Mouse (Mus musculus) midbrain, embryonic 12.5 days (tissue): Measurements from ENCODE around the gene Pzp. TPM values are rescaled to one million over a fixed set of nuclear protein-coding genes. Genes with fewer than 3 reads are reported as not detected.

Source experiments
- ATAC-seq: fragments of 200-750 bp; cut with Nextera tagmentation; 2 replicates; pipeline ENCODE4 v1.8.0; 2017; ENCODE audit warnings: low read depth, moderate TSS enrichment, moderate library complexity; ENCODE audit not compliant: low FRiP score
- H3K27ac ChIP-seq: fragments of 300-500 bp; sonication (generic); replicated peaks from 2 replicates; pipeline ENCODE4 v1.5.1; 2016; ENCODE audit warnings: mild to moderate bottlenecking
- H3K27me3 ChIP-seq: fragments of 300-500 bp; sonication (generic); 2 replicates; pipeline ENCODE4 v1.6.1; 2016; ENCODE audit warnings: mild to moderate bottlenecking
- H3K36me3 ChIP-seq: fragments of 300-500 bp; sonication (generic); 2 replicates; pipeline ENCODE4 v1.6.1; 2016
- H3K4me1 ChIP-seq: fragments of 300-500 bp; sonication (generic); 2 replicates; pipeline ENCODE4 v1.6.1; 2016
- H3K4me2 ChIP-seq: fragments of 300-500 bp; sonication (generic); replicated peaks from 2 replicates; pipeline ENCODE4 v1.6.1; 2016; ENCODE audit warnings: mild to moderate bottlenecking, moderate library complexity
- H3K4me3 ChIP-seq: fragments of 300-500 bp; sonication (generic); 2 replicates; pipeline ENCODE4 v1.5.1; 2016; ENCODE audit warnings: mild to moderate bottlenecking
- H3K9ac ChIP-seq: fragments of 300-500 bp; sonication (generic); replicated peaks from 2 replicates; pipeline ENCODE4 v1.6.1; 2016; ENCODE audit warnings: mild to moderate bottlenecking, moderate library complexity
- H3K9me3 ChIP-seq: fragments of 300-500 bp; sonication (generic); 2 replicates; pipeline ENCODE4 v1.6.1; 2016; ENCODE audit warnings: mild to moderate bottlenecking
- WGBS: fragments of 180-500 bp; shearing (Covaris S2); methylation state at CpG from one replicate; pipeline ENCODE4 v1.1.7; 2016; 5-methylcytosine and 5-hydroxymethylcytosine counted together
- polyA plus RNA-seq: library from polyadenylated mRNA; unstranded; fragments of >200 nt; fragmentation: Nextera tagmentation; extraction: Ambion mirVana; gene quantifications from 2 replicates; pipeline ENCODE4 v1.2.1, GENCODE M21; 2016

Gene Pzp
- polyA plus RNA-seq, 1 experiment from 2014 or later, result not detected

DNA sequence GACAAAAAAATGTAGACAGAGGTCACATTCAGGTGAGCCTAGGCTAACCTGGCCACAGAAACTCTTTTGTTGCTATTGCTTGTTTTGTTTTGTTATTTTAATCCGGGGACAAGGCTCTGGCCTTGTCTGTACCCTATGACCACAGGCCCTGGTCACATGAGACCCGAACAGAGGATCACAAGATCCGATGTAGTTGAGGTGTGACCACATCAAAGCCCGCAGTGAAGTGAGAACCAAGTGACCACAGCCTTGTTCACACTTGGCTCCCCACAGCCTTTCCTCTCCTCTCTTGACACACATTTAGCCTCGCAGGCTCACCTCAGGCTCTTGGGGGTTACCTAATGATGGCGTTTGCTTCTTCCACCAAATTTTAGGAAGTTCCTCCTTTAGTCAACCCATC lies 52.4 kb downstream of the Pzp start:
- Histone ChIP-seq H3K36me3 (no peaks in the 10 kb centered on the region), H3K27ac (no peak overlapping the region), H3K9me3 (no peaks in the 10 kb centered on the region), H3K4me3 (no peak overlapping the region), H3K4me1 (no peaks in the 10 kb centered on the region), H3K27me3 (no peaks in the 10 kb centered on the region), H3K9ac (no peak overlapping the region), H3K4me2 (no peak overlapping the region)
- 92% methylated on average over 6 of the region's 6 CpGs for WGBS
- no peak for ATAC-seq

- Histone ChIP-seq H3K27me3 (no peaks in the 10 kb centered on the region), H3K9ac (no peak overlapping the region), H3K4me2 (no peak overlapping the region), H3K4me3 (no peak overlapping the region), H3K9me3 (no peaks in the 10 kb centered on the region), H3K27ac (no peak overlapping the region), H3K4me1 (peaks cover 7% of the 10 kb centered on the region; the same call in 1 of the 2 replicates), H3K36me3 (no peaks in the 10 kb centered on the region)
- WGBS, result 13% methylated on average over 7 of the region's 12 CpGs
- ATAC-seq, result no peak
Observed at GRCm38 (mm10) chr6:128469451-128469850, 57.1 kb downstream of the Pzp start.

DNA sequence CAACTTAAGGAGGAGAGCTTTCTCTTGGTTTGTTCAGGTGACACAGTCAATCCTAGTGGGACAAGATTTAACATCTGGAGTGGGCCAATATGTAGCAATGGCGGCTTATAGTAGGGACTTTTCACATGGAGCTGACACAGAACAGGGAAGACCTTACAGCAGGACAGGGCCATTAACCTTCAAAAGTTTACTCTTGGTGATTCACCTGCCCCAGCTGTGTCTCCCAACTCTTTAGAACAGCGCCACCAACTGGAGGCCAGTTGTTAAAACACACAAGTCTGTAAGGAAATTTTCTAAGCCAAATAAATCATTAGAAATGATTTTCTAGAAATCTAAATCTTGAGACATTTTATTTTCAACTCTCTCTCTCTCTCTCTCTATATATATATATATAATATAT lies 59.2 kb downstream of the Pzp start:
- ATAC-seq, result no peak
- no peak overlapping the region for H3K4me2 ChIP-seq
- 42% methylated on average over 2 of the region's 2 CpGs for WGBS

DNA sequence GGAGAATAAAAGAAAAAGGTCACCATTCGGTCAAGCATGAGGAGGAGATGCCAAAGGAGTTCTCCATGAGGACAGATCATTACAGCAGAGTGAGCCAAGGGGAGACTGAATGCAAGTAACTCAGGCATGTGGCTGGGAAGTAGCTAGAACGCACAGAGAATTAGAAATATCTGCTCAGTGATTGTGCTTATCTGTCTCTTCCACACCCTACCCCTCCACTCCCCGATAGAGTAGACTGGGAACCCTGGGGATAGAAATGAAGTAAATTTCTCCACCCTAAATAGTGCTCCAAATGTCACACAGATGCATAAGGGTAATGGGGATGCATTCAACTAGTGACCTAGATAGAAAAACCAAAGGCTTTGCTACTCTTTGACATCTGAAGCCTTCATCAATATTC lies 60.0 kb downstream of the Pzp start:
- no peak overlapping the region for H3K4me3 ChIP-seq
- H3K27me3 ChIP-seq, result no peaks in the 10 kb centered on the region
- peaks cover 7% of the 10 kb centered on the region; the same call in 1 of the 2 replicates for H3K4me1 ChIP-seq
- no peak overlapping the region for H3K4me2 ChIP-seq
- no peaks in the 10 kb centered on the region for H3K36me3 ChIP-seq
- no peak overlapping the region for H3K9ac ChIP-seq
- 62% methylated on average over 3 of the region's 3 CpGs for WGBS
- H3K9me3 ChIP-seq, result no peaks in the 10 kb centered on the region
- no peak for ATAC-seq
- H3K27ac ChIP-seq, result no peak overlapping the region

More for the DNA sequence above, 59.2 kb downstream of the Pzp start:
- H3K9me3 ChIP-seq, result no peaks in the 10 kb centered on the region
- no peaks in the 10 kb centered on the region for H3K36me3 ChIP-seq
- no peaks in the 10 kb centered on the region for H3K27me3 ChIP-seq
- H3K9ac ChIP-seq, result no peak overlapping the region
- peaks cover 7% of the 10 kb centered on the region; the same call in 1 of the 2 replicates for H3K4me1 ChIP-seq
- H3K4me3 ChIP-seq, result no peak overlapping the region
- H3K27ac ChIP-seq, result no peak overlapping the region

DNA sequence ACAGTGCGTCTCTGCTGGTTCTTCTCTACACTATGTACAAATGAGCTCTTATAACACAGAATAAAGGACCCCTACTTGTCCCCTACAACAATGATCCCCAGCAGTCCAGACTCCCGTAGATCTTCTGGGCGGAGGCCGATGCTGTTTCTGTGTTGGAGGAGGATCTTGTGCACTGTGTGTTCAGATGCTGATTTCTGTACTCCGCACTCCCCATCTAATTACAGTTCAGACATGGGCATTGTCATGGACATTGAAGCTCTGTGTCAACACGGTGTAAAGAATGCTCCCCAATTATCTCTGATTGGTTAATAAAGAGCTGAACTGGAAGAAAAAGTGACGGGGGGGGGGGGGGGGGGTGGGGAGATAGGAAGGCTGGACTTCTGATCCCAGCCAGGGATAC lies 60.5 kb downstream of the Pzp start:
- Histone ChIP-seq H3K27me3 (no peaks in the 10 kb centered on the region), H3K4me1 (peaks cover 7% of the 10 kb centered on the region; the same call in 1 of the 2 replicates), H3K9ac (no peak overlapping the region), H3K36me3 (no peaks in the 10 kb centered on the region), H3K4me2 (no peak overlapping the region), H3K9me3 (no peaks in the 10 kb centered on the region), H3K4me3 (no peak overlapping the region), H3K27ac (no peak overlapping the region)
- WGBS, result 44% methylated on average over 7 of the region's 7 CpGs
- ATAC-seq, result no peak

- Histone ChIP-seq H3K4me1 (peaks cover 7% of the 10 kb centered on the region; the same call in 1 of the 2 replicates), H3K9ac (no peak overlapping the region), H3K4me3 (no peak overlapping the region), H3K27ac (no peak overlapping the region), H3K36me3 (no peaks in the 10 kb centered on the region), H3K9me3 (no peaks in the 10 kb centered on the region), H3K27me3 (no peaks in the 10 kb centered on the region), H3K4me2 (no peak overlapping the region)
- 86% methylated on average over 4 of the region's 4 CpGs for WGBS
- no peak for ATAC-seq
Observed at GRCm38 (mm10) chr6:128464996-128465395, 61.5 kb downstream of the Pzp start.

- no peak overlapping the region for H3K4me2 ChIP-seq
- H3K27ac ChIP-seq, result no peak overlapping the region
- H3K4me1 ChIP-seq, result peaks cover 7% of the 10 kb centered on the region; the same call in 1 of the 2 replicates
- no peak for ATAC-seq
- no peak overlapping the region for H3K9ac ChIP-seq
- H3K36me3 ChIP-seq, result no peaks in the 10 kb centered on the region
- H3K27me3 ChIP-seq, result no peaks in the 10 kb centered on the region
- H3K4me3 ChIP-seq, result no peak overlapping the region
- H3K9me3 ChIP-seq, result no peaks in the 10 kb centered on the region
Observed at GRCm38 (mm10) chr6:128461606-128462005, 64.9 kb downstream of the Pzp start.

GRCm38 (mm10) chr6:128460729-128461503 lies 65.6 kb downstream of the Pzp start:
- H3K4me3 ChIP-seq, result no peak overlapping the region
- H3K4me1 ChIP-seq, result peaks cover 1% of the 10 kb centered on the region; the same call in 1 of the 2 replicates
- no peaks in the 10 kb centered on the region for H3K36me3 ChIP-seq
- H3K4me2 ChIP-seq, result no peak overlapping the region
- no peak overlapping the region for H3K9ac ChIP-seq
- no peaks in the 10 kb centered on the region for H3K9me3 ChIP-seq
- H3K27me3 ChIP-seq, result no peaks in the 10 kb centered on the region
- no peak for ATAC-seq
- WGBS, result 84% methylated on average over 14 of the region's 14 CpGs
- H3K27ac ChIP-seq, result no peak overlapping the region

DNA sequence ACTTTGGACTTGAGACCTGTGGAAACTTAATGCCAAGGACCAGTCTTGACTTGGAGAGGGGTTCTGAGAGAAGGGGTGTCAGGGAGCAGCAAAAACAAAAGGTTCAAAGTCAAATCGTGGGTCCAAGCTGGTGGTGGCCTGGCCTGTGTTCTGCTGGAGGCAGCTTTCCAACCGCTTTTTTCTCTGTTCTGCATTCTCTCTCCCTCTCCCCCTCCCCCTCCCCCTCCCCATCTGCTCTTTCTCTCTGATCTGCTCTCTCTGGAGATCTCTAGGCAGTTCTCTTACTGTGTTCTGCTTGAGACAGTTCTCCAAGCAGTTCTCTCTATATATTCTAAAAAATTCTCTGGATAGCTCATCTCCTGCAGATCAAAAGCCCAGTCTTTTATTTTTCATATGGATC lies 66.2 kb downstream of the Pzp start:
- no peaks in the 10 kb centered on the region for H3K9me3 ChIP-seq
- H3K27ac ChIP-seq, result no peak overlapping the region
- H3K4me2 ChIP-seq, result no peak overlapping the region
- H3K4me1 ChIP-seq, result no peaks in the 10 kb centered on the region
- WGBS, result 36% methylated on average over 2 of the region's 2 CpGs
- H3K4me3 ChIP-seq, result no peak overlapping the region
- H3K36me3 ChIP-seq, result no peaks in the 10 kb centered on the region
- ATAC-seq, result no peak
- H3K9ac ChIP-seq, result no peak overlapping the region
- no peaks in the 10 kb centered on the region for H3K27me3 ChIP-seq

GRCm38 (mm10) chr6:128457186-128457585 lies 69.3 kb downstream of the Pzp start:
- Histone ChIP-seq H3K9ac (no peak overlapping the region), H3K36me3 (no peaks in the 10 kb centered on the region), H3K27ac (no peak overlapping the region), H3K9me3 (no peaks in the 10 kb centered on the region), H3K4me2 (no peak overlapping the region), H3K4me3 (no peak overlapping the region), H3K27me3 (no peaks in the 10 kb centered on the region), H3K4me1 (no peaks in the 10 kb centered on the region)
- ATAC-seq, result no peak
- WGBS, result 86% methylated on average over 5 of the region's 5 CpGs

- ATAC-seq, result no peak
- H3K27ac ChIP-seq, result no peak overlapping the region
- H3K9me3 ChIP-seq, result no peaks in the 10 kb centered on the region
- no peaks in the 10 kb centered on the region for H3K27me3 ChIP-seq
- 87% methylated on average over 12 of the region's 12 CpGs for WGBS
- H3K4me1 ChIP-seq, result no peaks in the 10 kb centered on the region
- no peak overlapping the region for H3K4me2 ChIP-seq
- no peaks in the 10 kb centered on the region for H3K36me3 ChIP-seq
- H3K4me3 ChIP-seq, result no peak overlapping the region
- H3K9ac ChIP-seq, result no peak overlapping the region
Observed at GRCm38 (mm10) chr6:128455835-128456605, 70.5 kb downstream of the Pzp start.

DNA sequence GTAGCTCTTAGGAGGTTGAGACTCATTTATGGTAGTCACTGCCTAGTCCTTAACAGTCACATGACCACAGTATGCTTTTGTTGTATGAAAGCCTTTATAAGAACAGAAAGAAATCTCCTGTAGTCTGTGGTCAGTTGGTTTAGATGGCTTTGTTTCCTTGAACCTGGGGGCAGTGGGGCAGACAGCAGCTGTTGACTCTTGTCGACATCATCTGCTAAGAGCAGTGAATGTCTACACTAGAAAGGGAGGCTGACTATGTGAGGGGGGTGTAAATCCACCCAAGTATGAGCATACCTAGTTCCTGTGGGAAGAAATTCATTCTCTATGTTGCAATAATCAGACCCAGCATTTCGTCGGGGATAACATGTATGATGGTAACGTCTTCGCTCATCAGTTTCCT lies 79.5 kb downstream of the Pzp start:
- no peaks in the 10 kb centered on the region for H3K9me3 ChIP-seq
- ATAC-seq, result no peak

More for the DNA sequence above, 79.5 kb downstream of the Pzp start:
- H3K4me1 ChIP-seq, result 0 out of 2 replicates have a peak, but pooled peaks cover 11% of the 10 kb centered on the region
- no peaks in the 10 kb centered on the region for H3K27me3 ChIP-seq
- H3K4me3 ChIP-seq, result no peak overlapping the region
- no peak overlapping the region for H3K9ac ChIP-seq
- no peak overlapping the region for H3K4me2 ChIP-seq
- 96% methylated on average over 5 of the region's 5 CpGs for WGBS
- no peaks in the 10 kb centered on the region for H3K36me3 ChIP-seq
- no peak overlapping the region for H3K27ac ChIP-seq
